Mouse (Mus musculus) thymus, adult 2 months (tissue): ENCODE measurements around the gene Fam168a.

Source experiments
- CTCF ChIP-seq: fragments of 200-500 bp; IDR thresholded peaks from 2 replicates; pipeline ENCODE4 v1.5.1; 2012; ENCODE audit warnings: mild to moderate bottlenecking, control low read depth, low read length, moderate library complexity, borderline replicate concordance; ENCODE audit not compliant: control insufficient read depth, poor library complexity, insufficient read depth; ENCODE audit errors: extremely low read depth
- POLR2A ChIP-seq: fragments of 200-500 bp; IDR thresholded peaks from 2 replicates; pipeline ENCODE4 v1.6.1; 2012; ENCODE audit warnings: mild to moderate bottlenecking, low read length, control low read depth, moderate library complexity; ENCODE audit not compliant: control insufficient read depth, poor library complexity, insufficient read depth; ENCODE audit errors: extremely low read depth

DNA sequence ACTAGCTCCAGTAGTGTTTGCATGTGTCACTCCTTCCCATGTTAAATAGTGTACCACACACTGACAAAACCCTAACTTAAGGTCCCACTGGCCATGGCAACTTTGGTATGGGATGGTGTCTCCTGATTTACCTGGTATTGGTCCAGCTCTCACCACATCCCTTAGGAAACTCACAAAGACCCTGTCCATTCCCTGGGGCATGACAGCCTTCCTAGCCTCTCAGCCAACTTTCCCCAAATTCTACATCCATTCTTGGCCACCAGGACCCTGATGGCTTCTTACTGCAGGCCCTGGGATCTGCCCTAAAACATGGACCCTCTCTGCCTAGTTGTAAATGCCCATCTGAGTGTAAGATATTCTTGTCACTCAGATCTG, 138.6 kb downstream of the Fam168a start:
- TF ChIP-seq CTCF = no peak
- TF ChIP-seq POLR2A = no peak
